Mouse (Mus musculus): ENCODE measurements around the gene Mrps10.
"Not testable (repeated sequence)": the region's sequence is repeated elsewhere in the genome, so short reads cannot be mapped to it uniquely, and the experiment has no call there.

Gene Mrps10

GRCm38 (mm10) chr17:47368401-47369086 is at the start of gene Mrps10:
Mrps10 (plus strand) TSS chr17:47368887.
- DNase-seq (ENCODE audit: low spot score in 2 of 2): peak; percentile 60 to 74

- no peak for DNase-seq (ENCODE audit: low spot score in 2 of 2)
Measured at GRCm38 (mm10) chr17:47318972-47319625, 49.6 kb upstream of the Mrps10 start.

DNA sequence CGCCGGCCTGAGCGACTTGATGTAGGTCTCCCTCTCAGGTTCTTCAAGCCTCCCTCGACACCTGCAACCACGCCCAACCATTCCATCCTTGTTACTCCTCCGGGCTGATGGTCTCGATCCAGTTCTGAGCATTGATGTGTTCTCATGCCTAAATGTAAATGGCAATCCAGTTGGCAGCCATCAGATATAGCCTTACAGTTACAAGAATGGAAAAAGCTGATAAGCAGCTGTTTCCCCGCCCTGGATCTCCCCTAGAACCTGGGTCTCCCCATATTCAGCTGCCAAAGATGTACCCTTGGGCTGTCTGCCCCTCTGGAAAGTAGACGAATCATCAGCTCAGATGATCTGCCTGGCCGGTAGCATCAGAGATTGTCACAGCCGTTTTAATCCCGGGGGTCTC is 48.9 kb upstream of the Mrps10 start:
- DNase-seq (ENCODE audit: low spot score in 2 of 2): no peak

DNA sequence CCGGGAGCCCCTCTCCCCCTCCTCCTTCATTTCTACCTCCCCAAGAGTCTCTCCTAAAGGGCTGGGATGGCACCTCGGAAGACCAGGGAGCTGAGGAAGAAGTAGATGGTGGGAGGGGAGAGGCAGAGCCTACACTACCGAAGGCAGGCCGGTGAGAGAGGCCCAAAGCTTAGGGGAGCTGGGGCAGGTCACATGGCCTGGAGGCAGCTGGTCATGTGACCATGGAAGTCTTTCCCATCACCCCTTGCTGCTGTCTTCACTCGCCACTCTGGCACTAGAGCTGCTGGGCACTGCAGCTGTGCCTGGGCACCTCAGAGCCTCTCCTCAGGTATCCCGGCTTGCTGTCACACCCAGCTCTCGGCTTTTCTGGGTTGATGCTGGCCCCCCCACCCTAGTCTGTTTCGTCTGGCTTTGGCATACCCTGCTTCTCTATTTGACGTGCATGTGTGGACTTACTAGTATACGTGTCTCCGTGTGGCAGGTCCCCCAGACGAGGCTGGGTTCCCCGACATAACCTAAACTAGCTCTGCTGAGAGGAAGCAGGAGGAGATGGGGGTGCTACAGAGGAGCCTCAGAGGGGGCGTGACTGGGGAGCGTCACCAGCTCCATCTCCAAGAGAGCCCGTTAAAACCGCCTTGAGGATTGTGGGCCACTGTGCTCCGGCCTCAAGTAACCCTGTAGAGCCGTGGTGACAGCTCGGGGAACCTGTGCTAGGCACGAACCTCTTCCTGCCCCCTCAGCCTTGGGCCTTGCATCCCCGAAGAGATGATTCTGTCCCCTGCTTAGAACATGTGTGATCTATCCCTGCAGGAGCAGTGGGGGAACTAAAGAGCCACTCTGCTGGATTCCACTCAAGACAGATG is 46.3 kb upstream of the Mrps10 start:
- DNase-seq (ENCODE audit: low spot score in 2 of 2): no peak

DNA sequence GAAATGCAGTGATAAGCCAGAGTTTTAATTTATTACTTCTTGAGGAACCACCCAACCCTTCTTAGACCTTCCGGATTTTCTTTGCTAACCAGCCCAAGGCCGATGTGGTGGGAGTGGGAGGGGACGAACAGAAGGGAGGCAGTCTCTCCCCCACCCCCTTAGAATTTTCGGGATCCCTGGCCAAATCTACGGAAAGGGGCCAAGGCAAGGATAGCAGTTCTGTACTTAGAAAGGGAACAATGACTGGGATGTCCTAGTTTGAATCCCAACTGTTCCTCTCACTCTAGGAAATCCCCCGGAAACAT is 45.7 kb upstream of the Mrps10 start:
- no peak for DNase-seq (ENCODE audit: low spot score in 2 of 2)

GRCm38 (mm10) chr17:47327559-47327958 is 41.1 kb upstream of the Mrps10 start:
- no peak for DNase-seq (ENCODE audit: low spot score in 2 of 2)

- no peak for DNase-seq (ENCODE audit: low spot score in 2 of 2)
Measured at GRCm38 (mm10) chr17:47327969-47328368, 40.7 kb upstream of the Mrps10 start.

DNA sequence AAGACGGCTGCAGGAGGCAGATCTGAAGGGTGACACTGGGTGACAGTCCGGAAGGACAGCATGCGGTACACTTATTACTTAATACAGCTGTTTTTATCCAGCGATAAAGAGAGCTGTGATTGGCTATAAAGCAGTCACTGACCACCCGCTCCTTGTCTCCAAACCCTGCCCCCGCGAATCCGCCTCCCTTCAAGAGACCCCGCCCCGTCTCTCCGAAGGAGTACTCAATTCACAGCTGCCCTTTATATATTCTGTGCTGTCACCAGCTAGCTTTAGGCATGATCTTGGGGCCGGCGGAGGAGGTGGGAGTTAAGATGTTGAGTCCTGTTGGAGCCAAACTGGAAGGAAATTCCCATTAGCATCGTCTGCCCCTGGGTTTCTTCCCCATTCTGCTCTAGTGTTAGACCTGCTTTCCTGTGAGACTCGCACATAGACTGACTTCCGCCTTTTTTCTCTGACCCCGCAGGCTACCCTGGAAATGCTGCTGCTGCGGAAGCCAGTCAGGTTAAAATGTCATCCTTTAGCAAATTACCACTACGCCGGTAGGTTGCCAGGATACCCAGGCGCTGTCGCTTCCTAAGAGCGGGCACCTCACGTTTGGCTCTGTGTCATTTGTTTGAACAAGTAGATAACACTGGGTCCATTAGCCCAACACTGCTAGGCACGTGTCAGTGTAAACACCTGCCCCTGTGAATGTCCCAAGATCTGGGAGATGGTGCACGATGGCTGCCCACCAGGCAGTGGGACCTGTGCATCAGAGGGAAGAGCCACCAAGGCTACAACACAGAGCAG is 39.9 kb upstream of the Mrps10 start:
- no peak for DNase-seq (ENCODE audit: low spot score in 2 of 2)

DNA sequence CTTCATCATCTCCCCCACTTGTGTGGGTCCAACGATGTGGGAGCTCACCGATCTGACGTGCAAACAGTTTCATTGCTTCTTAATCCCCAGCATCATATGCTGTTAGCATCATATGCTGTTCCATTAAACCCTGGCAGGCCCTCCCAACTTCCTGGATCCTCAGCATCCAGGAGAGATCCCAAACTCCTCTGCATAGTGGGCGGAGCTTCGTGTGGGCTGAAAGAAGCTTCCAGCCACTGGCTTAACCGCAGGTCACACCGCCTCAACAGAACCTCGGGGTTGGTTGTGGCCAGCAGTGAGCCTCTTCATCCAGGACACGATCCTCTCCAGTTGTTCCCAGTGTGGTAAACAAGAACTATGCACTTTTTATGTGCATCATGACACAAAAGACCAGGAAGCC is 38.1 kb upstream of the Mrps10 start:
- no peak for DNase-seq (ENCODE audit: low spot score in 2 of 2)

DNA sequence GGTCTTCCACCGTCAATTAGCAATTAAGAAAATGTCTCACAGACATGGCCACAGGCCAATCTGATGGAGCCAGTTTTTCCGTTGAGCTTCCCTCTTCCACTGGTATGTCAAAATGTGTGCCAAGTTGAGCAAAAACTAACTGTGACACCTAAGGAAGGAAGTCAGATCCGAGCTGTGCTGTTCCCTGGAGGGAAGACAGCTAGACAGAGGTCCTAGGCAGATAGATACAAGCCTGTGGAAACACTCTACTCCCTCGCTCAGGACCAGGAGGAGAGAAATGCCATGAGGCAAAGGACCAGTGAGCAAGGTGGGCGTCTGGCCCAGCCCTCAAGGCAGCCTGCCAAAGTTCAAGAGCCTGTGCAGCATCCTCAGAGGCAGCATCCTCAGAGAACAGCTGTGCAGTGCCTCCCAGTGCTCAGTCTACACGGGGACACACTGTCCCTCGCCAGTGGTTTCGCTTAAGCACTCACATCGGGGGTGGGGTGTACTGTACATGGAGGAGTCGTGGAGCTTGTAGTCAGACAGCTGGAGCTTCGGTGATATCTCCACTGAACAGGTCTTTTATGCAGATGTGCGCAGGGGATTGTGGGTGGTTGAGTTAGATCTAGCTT is 36.6 kb upstream of the Mrps10 start:
- no peak for DNase-seq (ENCODE audit: low spot score in 2 of 2)

- not testable (repeated sequence) for DNase-seq (ENCODE audit: low spot score in 2 of 2)
Measured at GRCm38 (mm10) chr17:47332664-47333063, 36.0 kb upstream of the Mrps10 start.

- DNase-seq (ENCODE audit: low spot score in 2 of 2): no peak
Measured at GRCm38 (mm10) chr17:47333409-47333808, 35.3 kb upstream of the Mrps10 start.

DNA sequence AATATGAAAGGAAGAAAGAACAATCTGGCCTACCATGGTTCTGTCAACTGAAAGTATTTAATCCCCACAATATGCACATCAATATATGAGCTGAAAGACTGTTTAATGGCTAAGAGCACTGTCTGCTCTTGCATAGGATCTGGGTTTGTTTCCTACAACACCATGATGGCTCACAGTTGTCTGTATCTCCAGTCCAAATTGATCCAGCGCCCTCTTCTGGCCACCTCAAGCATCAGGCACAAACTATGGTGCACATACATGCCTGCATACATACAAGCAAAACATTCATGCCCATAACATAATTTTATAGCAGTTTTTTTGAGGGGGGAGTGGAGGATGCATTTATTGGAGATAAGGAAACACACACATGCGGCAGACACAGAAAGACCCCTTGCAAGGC is 25.6 kb upstream of the Mrps10 start:
- DNase-seq (ENCODE audit: low spot score in 2 of 2): no peak

GRCm38 (mm10) chr17:47349721-47350319 is 18.9 kb upstream of the Mrps10 start:
- no peak for DNase-seq (ENCODE audit: low spot score in 2 of 2)

GRCm38 (mm10) chr17:47359964-47360363 is 8.7 kb upstream of the Mrps10 start:
- DNase-seq (ENCODE audit: low spot score in 2 of 2): peak in 1 of 2 experiments; percentile 24

DNA sequence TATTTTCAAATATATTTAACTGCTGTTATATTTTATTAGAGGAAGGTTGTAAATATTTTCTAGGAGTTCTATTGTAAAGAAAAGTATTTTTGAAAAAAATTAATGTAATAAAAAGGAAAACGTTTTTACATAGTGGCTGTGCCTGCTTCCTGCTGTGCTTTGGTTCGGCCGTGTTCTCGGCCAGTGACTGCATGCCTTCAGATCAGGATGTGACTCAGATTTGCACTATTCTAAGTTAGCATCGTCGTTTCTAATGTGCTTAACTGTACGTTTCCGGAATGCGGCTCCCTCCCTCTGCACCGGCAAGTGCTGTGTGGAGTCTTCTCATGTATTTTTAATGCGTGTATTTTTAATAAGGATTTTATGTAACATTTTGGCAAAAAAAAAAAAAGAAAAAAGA is 7.3 kb upstream of the Mrps10 start:
- no peak for DNase-seq (ENCODE audit: low spot score in 2 of 2)

DNA sequence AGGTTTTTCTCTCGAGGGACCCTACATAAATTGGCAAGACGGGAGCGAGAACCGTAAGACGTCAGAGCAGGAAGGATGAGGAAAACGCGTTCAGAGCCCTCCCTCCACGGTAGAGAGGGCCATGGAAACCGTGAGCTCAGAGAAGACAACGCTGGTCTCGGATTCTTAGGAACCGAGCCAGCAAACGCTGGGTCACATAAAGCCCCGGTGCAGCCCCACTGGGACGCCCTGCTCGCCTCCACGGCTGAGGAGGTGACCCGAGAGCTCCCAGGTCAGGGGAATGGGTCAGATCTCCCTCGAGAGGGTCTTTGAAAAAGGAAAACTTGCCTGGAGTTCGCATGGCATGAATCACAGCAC is 378 bp downstream of the Mrps10 start:
- DNase-seq (ENCODE audit: low spot score in 2 of 2): no peak

DNA sequence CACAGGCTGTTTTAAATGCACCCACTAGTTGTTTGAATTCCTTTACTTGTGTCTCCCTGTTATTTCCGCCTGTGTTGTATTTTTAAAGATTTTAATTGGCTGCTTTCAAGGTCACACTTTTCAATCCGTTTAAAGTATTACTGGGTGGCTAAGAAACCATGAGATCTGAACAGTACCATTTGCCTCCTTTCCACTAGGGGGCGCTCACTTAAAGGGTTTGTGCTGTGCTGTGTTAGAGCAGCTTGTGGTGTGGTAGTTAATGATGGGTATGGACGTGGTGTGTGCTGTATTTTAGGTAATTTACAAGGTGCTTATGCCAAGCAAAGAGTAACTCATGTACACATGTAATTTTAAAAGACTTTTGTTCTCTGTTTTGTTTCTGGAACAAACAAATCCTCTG is 2.8 kb downstream of the Mrps10 start:
- peak in 1 of 2 experiments; percentile 34 for DNase-seq (ENCODE audit: low spot score in 2 of 2)

DNA sequence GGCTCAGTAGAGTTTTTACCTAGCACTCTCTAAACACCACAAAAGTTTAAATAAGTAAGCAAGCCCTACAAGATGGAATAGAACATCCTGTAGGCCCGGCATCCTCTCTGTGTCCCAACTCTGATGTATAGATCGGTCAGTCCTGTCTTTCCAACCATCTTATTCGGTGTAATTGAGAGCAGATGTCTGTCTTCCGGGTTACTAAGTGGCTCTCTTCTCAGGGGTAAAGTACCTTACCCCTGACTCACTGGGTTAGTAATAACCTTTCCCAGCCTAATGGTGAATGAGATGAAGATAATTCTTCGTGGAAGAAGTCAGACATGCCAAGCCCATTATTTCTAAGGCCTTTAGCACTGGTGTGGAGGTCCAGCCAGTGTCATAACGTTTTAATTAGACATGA is 5.3 kb downstream of the Mrps10 start:
- DNase-seq (ENCODE audit: low spot score in 2 of 2): no peak

- DNase-seq (ENCODE audit: low spot score in 2 of 2): no peak
Measured at GRCm38 (mm10) chr17:47376779-47377280, 8.1 kb downstream of the Mrps10 start.

GRCm38 (mm10) chr17:47378133-47378532 is 9.4 kb downstream of the Mrps10 start:
- DNase-seq (ENCODE audit: low spot score in 2 of 2): no peak
